ENCODE assay signal across 11 mouse cellular contexts in the genomic region with DNA sequence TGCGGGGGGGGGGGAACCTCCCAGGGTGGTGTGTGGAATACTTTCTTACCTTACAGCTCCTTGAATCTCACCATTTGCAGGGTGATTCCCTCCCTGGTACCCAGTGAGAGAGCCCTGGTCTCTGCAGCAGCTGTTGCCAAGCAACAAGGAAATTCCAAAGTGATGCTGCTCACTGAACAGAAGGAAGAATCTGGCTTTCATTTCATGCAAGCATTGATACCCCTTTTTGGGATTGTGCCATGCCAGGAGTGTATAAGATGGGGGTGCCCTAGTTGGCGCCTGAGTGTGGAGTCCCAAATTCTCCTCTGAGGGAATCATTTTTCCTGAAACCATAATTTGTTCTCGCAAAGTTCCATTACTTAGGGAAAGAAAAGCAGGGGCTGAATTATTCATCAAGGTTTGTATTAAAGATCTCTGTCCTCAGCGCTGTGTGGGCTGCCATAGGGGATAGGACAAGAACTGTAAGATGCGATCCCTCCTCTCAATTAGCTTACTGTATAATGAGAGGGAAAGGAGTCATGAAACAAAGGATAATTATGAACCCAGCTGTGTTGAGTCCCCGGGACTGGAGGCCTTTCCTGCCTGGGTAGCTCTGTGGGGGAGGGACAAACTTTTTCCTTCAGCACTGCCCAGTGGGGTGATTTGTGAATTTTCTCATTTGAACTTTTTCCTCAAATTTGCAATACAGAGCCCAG.
A peak's percentile ranks its signal among the peaks of the same experiment; 100 is the strongest.
DNase-seq lines count a peak whose midpoint lies in the region; ATAC-seq and TF ChIP-seq lines count a peak whose summit lies in the region.
"Had no signal": no experiment of that assay in that cellular context is flagged by ENCODE, and none has a peak within 500 bp of the region (broad histone marks: within the 10 kb centered on the region; RNA-seq: fewer than 3 reads in every experiment).

No protein-coding gene starts in this region.

- no peaks in the 10 kb centered on the region for H3K27me3 ChIP-seq in intestine, embryonic 14.5 days (replicated peaks; ENCODE audit: control insufficient read depth, insufficient read depth, low read length)
- H3K27me3 ChIP-seq in intestine, postnatal 0 days (replicated peaks; ENCODE audit: control insufficient read depth, insufficient read depth, low read length) = no peaks in the 10 kb centered on the region
- no peaks in the 10 kb centered on the region for H3K27me3 ChIP-seq in hindbrain, embryonic 12.5 days
- H3K27me3 ChIP-seq: embryonic facial prominence, embryonic 15.5 days; heart, embryonic 13.5 days had no signal

- no peak overlapping the region for H3K4me3 ChIP-seq in intestine, embryonic 14.5 days (ENCODE audit: low read depth, low read length)
- no peak overlapping the region for H3K4me3 ChIP-seq in intestine, postnatal 0 days (ENCODE audit: low read depth, low read length)
- H3K4me3 ChIP-seq in hindbrain, embryonic 12.5 days = no peak overlapping the region
- H3K4me3 ChIP-seq: embryonic facial prominence, embryonic 15.5 days; heart, embryonic 13.5 days had no signal

- DNase-seq in intestine, embryonic 14.5 days (ENCODE audit: low spot score) = no peak
- DNase-seq in left cerebral cortex, postnatal 10 days (ENCODE audit: extremely low spot score in 1 of 2, low spot score in 2 of 2) = peak; percentile 35 to 79
- DNase-seq in right cerebral cortex, postnatal 14 days = peak; percentile 34
- DNase-seq in kidney, postnatal 25 days = no peak
- no peak for DNase-seq in spleen, postnatal 14 days (ENCODE audit: low spot score in 2 of 2)
- DNase-seq in cerebellum, postnatal 36 days = no peak

- H3K27ac ChIP-seq in intestine, embryonic 14.5 days (ENCODE audit: low read depth) = 0 out of 2 replicates have a peak overlapping the region, but pooled peaks have one; percentile 22
- H3K27ac ChIP-seq in intestine, postnatal 0 days (ENCODE audit: low read depth, low read length) = no peak overlapping the region
- H3K27ac ChIP-seq in hindbrain, embryonic 12.5 days = peak overlapping the region; percentile 69
- H3K27ac ChIP-seq: embryonic facial prominence, embryonic 15.5 days; heart, embryonic 13.5 days; kidney, postnatal 0 days had no signal

- no peak for ATAC-seq in intestine, embryonic 14.5 days (replicated peaks; ENCODE audit: low FRiP score, low TSS enrichment, low read depth)
- ATAC-seq in intestine, postnatal 0 days = no peak
- ATAC-seq in hindbrain, embryonic 12.5 days (ENCODE audit: low FRiP score) = peak; percentile 78

- intact Hi-C loops in left cerebral cortex, postnatal 10 days (cut with DNase I) = no loop called here

- H3K9ac ChIP-seq in intestine, embryonic 14.5 days (ENCODE audit: low read length) = no peak overlapping the region
- H3K9ac ChIP-seq in intestine, postnatal 0 days (ENCODE audit: low read depth, low read length) = no peak overlapping the region
- no peak overlapping the region for H3K9ac ChIP-seq in hindbrain, embryonic 12.5 days
- H3K9ac ChIP-seq: embryonic facial prominence, embryonic 15.5 days; heart, embryonic 13.5 days had no signal

- no peak for TF ChIP-seq CTCF in intestine, postnatal 0 days (IDR thresholded peaks at IDR 0.05; ENCODE audit: low read depth)

- peaks cover 68% of the 10 kb centered on the region for H3K36me3 ChIP-seq in intestine, embryonic 14.5 days (ENCODE audit: control insufficient read depth, insufficient read depth, low read length)
- H3K36me3 ChIP-seq in intestine, postnatal 0 days (ENCODE audit: control insufficient read depth, insufficient read depth) = peaks cover 47% of the 10 kb centered on the region
- 0 out of 2 replicates have a peak, but pooled peaks cover 9% of the 10 kb centered on the region for H3K36me3 ChIP-seq in hindbrain, embryonic 12.5 days

- no peak overlapping the region for H3K4me2 ChIP-seq in intestine, embryonic 14.5 days (ENCODE audit: low read length)
- H3K4me2 ChIP-seq in intestine, postnatal 0 days (replicated peaks; ENCODE audit: low read depth) = no peak overlapping the region
- peak overlapping the region; percentile 1; the same call in 1 of the 2 replicates for H3K4me2 ChIP-seq in hindbrain, embryonic 12.5 days (replicated peaks)
- H3K4me2 ChIP-seq: embryonic facial prominence, embryonic 15.5 days; heart, embryonic 13.5 days had no signal

- no peaks in the 10 kb centered on the region for H3K9me3 ChIP-seq in intestine, embryonic 14.5 days (ENCODE audit: control insufficient read depth, low read length)
- H3K9me3 ChIP-seq in intestine, postnatal 0 days (ENCODE audit: control insufficient read depth) = no peaks in the 10 kb centered on the region
- no peaks in the 10 kb centered on the region for H3K9me3 ChIP-seq in hindbrain, embryonic 12.5 days (replicated peaks)
- H3K9me3 ChIP-seq: embryonic facial prominence, embryonic 15.5 days; heart, embryonic 13.5 days had no signal

- WGBS in intestine, embryonic 14.5 days = 89% methylated on average over 6 of the region's 6 CpGs
- WGBS in intestine, postnatal 0 days = 93% methylated on average over 6 of the region's 6 CpGs
- WGBS in hindbrain, embryonic 12.5 days = 60% methylated on average over 6 of the region's 6 CpGs

- H3K4me1 ChIP-seq in intestine, embryonic 14.5 days (replicated peaks; ENCODE audit: control insufficient read depth, insufficient read depth, low read length) = no peaks in the 10 kb centered on the region
- H3K4me1 ChIP-seq in intestine, postnatal 0 days (replicated peaks; ENCODE audit: control insufficient read depth, insufficient read depth, low read length) = no peaks in the 10 kb centered on the region; the same call in 1 of the 2 replicates
- H3K4me1 ChIP-seq in hindbrain, embryonic 12.5 days = peaks cover 20% of the 10 kb centered on the region
- H3K4me1 ChIP-seq: embryonic facial prominence, embryonic 15.5 days; heart, embryonic 13.5 days had no signal

Comparison
In these comparisons a context has a peak if more than half of its experiments do, and no peak if none do; other contexts are left out.
1. DNase-seq: peak in left cerebral cortex, postnatal 10 days (2 of 2) and right cerebral cortex, postnatal 14 days (single experiment); none in intestine, embryonic 14.5 days (single experiment), kidney, postnatal 25 days (0 of 2), spleen, postnatal 14 days (0 of 2) and cerebellum, postnatal 36 days (0 of 2).